Mouse (Mus musculus): ENCODE data around the gene Foxj2.

The Foxj2 gene

GRCm38 (mm10) chr6:122821822-122822221 lies 2.1 kb downstream of the Foxj2 start:
- H3K4me1 ChIP-seq (replicated peaks; ENCODE audit: low read depth, low read length): peaks cover 66% of the 10 kb centered on the region
- no peaks in the 10 kb centered on the region for H3K36me3 ChIP-seq (ENCODE audit: insufficient read depth, low read length)
- no peak for TF ChIP-seq CTCF (conservative IDR thresholded peaks at IDR 0.05; ENCODE audit: low read length)
- TF ChIP-seq POU5F1 (IDR thresholded peaks at IDR 0.05; ENCODE audit: borderline replicate concordance, low read length): no peak
- TF ChIP-seq NANOG (IDR thresholded peaks at IDR 0.05; ENCODE audit: borderline replicate concordance, low read length): no peak
- no peaks in the 10 kb centered on the region for H3K9me3 ChIP-seq (ENCODE audit: low read length)
- no peak overlapping the region for H3K4me3 ChIP-seq (replicated peaks; ENCODE audit: low read length)
- peaks cover 63% of the 10 kb centered on the region for H3K27me3 ChIP-seq (ENCODE audit: insufficient read depth, low read length)

GRCm38 (mm10) chr6:122824086-122824485 lies 4.4 kb downstream of the Foxj2 start:
- TF ChIP-seq NANOG (IDR thresholded peaks at IDR 0.05; ENCODE audit: borderline replicate concordance, low read length) (no peak), CTCF (conservative IDR thresholded peaks at IDR 0.05; ENCODE audit: low read length) (no peak), POU5F1 (IDR thresholded peaks at IDR 0.05; ENCODE audit: borderline replicate concordance, low read length) (no peak)
- H3K4me1 ChIP-seq (replicated peaks; ENCODE audit: low read depth, low read length): peaks cover 69% of the 10 kb centered on the region
- H3K4me3 ChIP-seq (replicated peaks; ENCODE audit: low read length): no peak overlapping the region
- H3K36me3 ChIP-seq (ENCODE audit: insufficient read depth, low read length): no peaks in the 10 kb centered on the region
- H3K27me3 ChIP-seq (ENCODE audit: insufficient read depth, low read length): peaks cover 49% of the 10 kb centered on the region
- H3K9me3 ChIP-seq (ENCODE audit: low read length): no peaks in the 10 kb centered on the region

GRCm38 (mm10) chr6:122825166-122825565 lies 5.5 kb downstream of the Foxj2 start:
- Histone ChIP-seq H3K4me3 (replicated peaks; ENCODE audit: low read length) (no peak overlapping the region), H3K4me1 (replicated peaks; ENCODE audit: low read depth, low read length) (peaks cover 67% of the 10 kb centered on the region), H3K9me3 (ENCODE audit: low read length) (no peaks in the 10 kb centered on the region), H3K27me3 (ENCODE audit: insufficient read depth, low read length) (peaks cover 41% of the 10 kb centered on the region), H3K36me3 (ENCODE audit: insufficient read depth, low read length) (no peaks in the 10 kb centered on the region)
- TF ChIP-seq NANOG (IDR thresholded peaks at IDR 0.05; ENCODE audit: borderline replicate concordance, low read length) (no peak), CTCF (conservative IDR thresholded peaks at IDR 0.05; ENCODE audit: low read length) (no peak), POU5F1 (IDR thresholded peaks at IDR 0.05; ENCODE audit: borderline replicate concordance, low read length) (no peak)

- TF ChIP-seq NANOG (IDR thresholded peaks at IDR 0.05; ENCODE audit: borderline replicate concordance, low read length) (no peak), POU5F1 (IDR thresholded peaks at IDR 0.05; ENCODE audit: borderline replicate concordance, low read length) (no peak), CTCF (conservative IDR thresholded peaks at IDR 0.05; ENCODE audit: low read length) (no peak)
- Histone ChIP-seq H3K36me3 (ENCODE audit: insufficient read depth, low read length) (no peaks in the 10 kb centered on the region), H3K9me3 (ENCODE audit: low read length) (no peaks in the 10 kb centered on the region)
Measured at GRCm38 (mm10) chr6:122825923-122826742, 6.4 kb downstream of the Foxj2 start.

GRCm38 (mm10) chr6:122828086-122828485 lies 8.4 kb downstream of the Foxj2 start:
- H3K27me3 ChIP-seq (ENCODE audit: insufficient read depth, low read length): peaks cover 18% of the 10 kb centered on the region; the same call in 1 of the 2 replicates
- no peaks in the 10 kb centered on the region for H3K9me3 ChIP-seq (ENCODE audit: low read length)
- H3K36me3 ChIP-seq (ENCODE audit: insufficient read depth, low read length): no peaks in the 10 kb centered on the region
- H3K4me3 ChIP-seq (replicated peaks; ENCODE audit: low read length): no peak overlapping the region
- TF ChIP-seq CTCF (conservative IDR thresholded peaks at IDR 0.05; ENCODE audit: low read length) (peak; percentile 77), NANOG (IDR thresholded peaks at IDR 0.05; ENCODE audit: borderline replicate concordance, low read length) (no peak)
- H3K4me1 ChIP-seq (replicated peaks; ENCODE audit: low read depth, low read length): peaks cover 53% of the 10 kb centered on the region

More at GRCm38 (mm10) chr6:122825923-122826742, 6.4 kb downstream of the Foxj2 start:
- H3K4me1 ChIP-seq (replicated peaks; ENCODE audit: low read depth, low read length): peaks cover 58% of the 10 kb centered on the region
- H3K4me3 ChIP-seq (replicated peaks; ENCODE audit: low read length): peak overlapping the region; percentile 73
- peaks cover 31% of the 10 kb centered on the region for H3K27me3 ChIP-seq (ENCODE audit: insufficient read depth, low read length)

- Histone ChIP-seq H3K27me3 (ENCODE audit: insufficient read depth, low read length) (no peaks in the 10 kb centered on the region), H3K4me3 (replicated peaks; ENCODE audit: low read length) (no peak overlapping the region), H3K9me3 (ENCODE audit: low read length) (no peaks in the 10 kb centered on the region), H3K4me1 (replicated peaks; ENCODE audit: low read depth, low read length) (peaks cover 31% of the 10 kb centered on the region), H3K36me3 (ENCODE audit: insufficient read depth, low read length) (peaks cover 4% of the 10 kb centered on the region; the same call in 1 of the 2 replicates)
- no peak for TF ChIP-seq NANOG (IDR thresholded peaks at IDR 0.05; ENCODE audit: borderline replicate concordance, low read length)
- TF ChIP-seq POU5F1 (IDR thresholded peaks at IDR 0.05; ENCODE audit: borderline replicate concordance, low read length): no peak
- no peak for TF ChIP-seq CTCF (conservative IDR thresholded peaks at IDR 0.05; ENCODE audit: low read length)
Measured at GRCm38 (mm10) chr6:122832880-122833279, 13.2 kb downstream of the Foxj2 start.

- Histone ChIP-seq H3K4me3 (replicated peaks; ENCODE audit: low read length) (no peak overlapping the region), H3K36me3 (ENCODE audit: insufficient read depth, low read length) (peaks cover 12% of the 10 kb centered on the region; the same call in 1 of the 2 replicates), H3K4me1 (replicated peaks; ENCODE audit: low read depth, low read length) (peaks cover 25% of the 10 kb centered on the region), H3K9me3 (ENCODE audit: low read length) (no peaks in the 10 kb centered on the region), H3K27me3 (ENCODE audit: insufficient read depth, low read length) (no peaks in the 10 kb centered on the region)
- TF ChIP-seq POU5F1 (IDR thresholded peaks at IDR 0.05; ENCODE audit: borderline replicate concordance, low read length): no peak
- TF ChIP-seq CTCF (conservative IDR thresholded peaks at IDR 0.05; ENCODE audit: low read length): peak; percentile 100
Measured at GRCm38 (mm10) chr6:122834365-122834764, 14.7 kb downstream of the Foxj2 start.

GRCm38 (mm10) chr6:122836974-122837373 lies 17.3 kb downstream of the Foxj2 start:
- Histone ChIP-seq H3K4me3 (replicated peaks; ENCODE audit: low read length) (no peak overlapping the region), H3K4me1 (replicated peaks; ENCODE audit: low read depth, low read length) (peaks cover 17% of the 10 kb centered on the region), H3K27me3 (ENCODE audit: insufficient read depth, low read length) (no peaks in the 10 kb centered on the region), H3K9me3 (ENCODE audit: low read length) (no peaks in the 10 kb centered on the region), H3K36me3 (ENCODE audit: insufficient read depth, low read length) (peaks cover 17% of the 10 kb centered on the region)
- TF ChIP-seq CTCF (conservative IDR thresholded peaks at IDR 0.05; ENCODE audit: low read length): peak; percentile 29; the same call in 1 of the 2 replicates
- TF ChIP-seq NANOG (IDR thresholded peaks at IDR 0.05; ENCODE audit: borderline replicate concordance, low read length): no peak

Data from E14TG2a.4 (cell line).